Mouse (Mus musculus) testis, adult 2 months (tissue): ENCODE data around the gene Kif3a.

Source experiments
- CTCF ChIP-seq: fragments of 200-500 bp; IDR thresholded peaks from 2 replicates; pipeline ENCODE4 v1.5.1; 2012; ENCODE audit warnings: low read depth, mild to moderate bottlenecking, inconsistent platforms, low read length, moderate library complexity; ENCODE audit not compliant: control insufficient read depth, insufficient read depth, insufficient replicate concordance
- POLR2A ChIP-seq: fragments of 200-500 bp; IDR thresholded peaks from 2 replicates; pipeline ENCODE4 v1.6.1; 2012; ENCODE audit warnings: low read depth, mild to moderate bottlenecking, inconsistent platforms, low read length, moderate library complexity; ENCODE audit not compliant: control insufficient read depth

GRCm38 (mm10) chr11:53642744-53643279 lies 75.6 kb downstream of the Kif3a start:
- TF ChIP-seq CTCF (peak; percentile 81; the same call in 1 of the 2 replicates), POLR2A (no peak)
